Mouse (Mus musculus) cerebellum, adult 11 months (tissue): ENCODE measurements around the gene Sh3bp4.

Experiments used
- DNase-seq: peaks from one replicate; pipeline ENCODE4 v3.0.0; 2022

Sh3bp4 gene

GRCm38 (mm10) chr1:89189204-89189603, 119.0 kb downstream of the Sh3bp4 start:
- DNase-seq: no peak

GRCm38 (mm10) chr1:89190621-89191020, 120.4 kb downstream of the Sh3bp4 start:
- DNase-seq: no peak

GRCm38 (mm10) chr1:89191127-89191740, 121.0 kb downstream of the Sh3bp4 start:
- peak; percentile 44 for DNase-seq

- no peak for DNase-seq
Observed at GRCm38 (mm10) chr1:89192536-89193220, 122.5 kb downstream of the Sh3bp4 start.

GRCm38 (mm10) chr1:89193576-89193975, 123.4 kb downstream of the Sh3bp4 start:
- DNase-seq: no peak

GRCm38 (mm10) chr1:89195827-89196712, 125.9 kb downstream of the Sh3bp4 start:
- DNase-seq: peak; percentile 79
